Mouse (Mus musculus): ENCODE data around the gene Chdh. TPM values are rescaled to one million over a fixed set of nuclear protein-coding genes. Genes with fewer than 3 reads are reported as not detected.

Chdh gene
- polyA plus RNA-seq, 1 experiment from 2014 or later: 0.64 TPM

DNA sequence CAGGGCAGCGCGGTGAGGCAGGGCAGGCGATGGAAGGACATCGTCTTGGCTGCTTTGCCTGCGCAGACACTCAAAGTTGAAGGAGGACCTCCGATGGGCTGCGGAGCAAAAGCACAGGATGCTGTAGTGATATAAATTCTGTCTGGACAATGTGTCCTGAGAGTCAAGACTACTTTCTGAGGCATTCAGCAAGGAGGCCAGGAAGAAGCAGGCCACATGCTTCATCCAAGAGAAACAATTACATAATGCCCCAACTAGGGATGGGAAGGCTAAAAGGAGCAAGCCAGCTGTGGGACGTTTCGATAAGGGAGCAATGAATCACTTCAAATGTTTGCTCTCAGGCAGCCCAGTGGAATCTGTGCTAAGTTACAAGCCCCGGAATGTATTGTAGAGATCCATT is 36.4 kb downstream of the Chdh start:
- H3K27me3 ChIP-seq (ENCODE audit: control insufficient read depth, insufficient read depth, low read length): no peaks in the 10 kb centered on the region
- WGBS: 90% methylated on average over 10 of the region's 10 CpGs

DNA sequence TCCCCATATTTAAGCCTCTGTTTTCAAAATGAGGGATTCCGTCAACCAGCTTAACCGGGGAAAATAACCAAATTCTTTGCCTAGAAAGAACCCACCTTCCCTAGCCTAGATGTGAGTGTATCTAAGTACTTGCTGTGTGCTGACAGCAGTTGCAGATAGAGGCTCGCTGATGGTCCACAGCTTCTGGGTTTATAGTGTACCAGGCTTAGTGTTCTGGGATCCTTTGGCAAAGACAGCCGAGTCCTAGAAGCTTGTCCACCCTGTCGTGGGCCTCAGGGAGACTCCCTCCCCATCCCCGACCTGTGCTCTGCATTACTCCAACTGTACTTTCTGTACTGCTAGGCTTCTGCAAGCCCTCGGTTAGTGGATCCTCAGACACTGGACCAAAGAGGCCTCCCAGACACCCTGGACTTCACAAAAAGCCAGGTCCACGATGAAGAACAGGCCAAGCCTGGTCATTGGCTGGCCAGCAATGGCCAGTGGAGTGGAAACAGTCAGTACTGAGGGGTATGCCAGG is 36.9 kb downstream of the Chdh start:
- Histone ChIP-seq H3K4me3 (replicated peaks; ENCODE audit: low read length) (no peak overlapping the region), H3K36me3 (replicated peaks; ENCODE audit: control insufficient read depth, insufficient read depth) (peaks cover 15% of the 10 kb centered on the region), H3K4me1 (replicated peaks; ENCODE audit: control insufficient read depth, insufficient read depth, low read length) (no peaks in the 10 kb centered on the region), H3K27me3 (ENCODE audit: control insufficient read depth, insufficient read depth, low read length) (no peaks in the 10 kb centered on the region), H3K9me3 (ENCODE audit: control insufficient read depth, low read length) (no peaks in the 10 kb centered on the region), H3K9ac (no peak overlapping the region), H3K4me2 (replicated peaks) (no peak overlapping the region), H3K27ac (no peak overlapping the region)
- DNase-seq (ENCODE audit: low spot score) (no peak), ATAC-seq (ENCODE audit: low FRiP score) (no peak)
- 88% methylated on average over 8 of the region's 8 CpGs for WGBS

More for the DNA sequence above, 36.4 kb downstream of the Chdh start:
- Histone ChIP-seq H3K9ac (no peak overlapping the region), H3K4me3 (replicated peaks; ENCODE audit: low read length) (no peak overlapping the region), H3K27ac (no peak overlapping the region), H3K9me3 (ENCODE audit: control insufficient read depth, low read length) (no peaks in the 10 kb centered on the region), H3K4me1 (replicated peaks; ENCODE audit: control insufficient read depth, insufficient read depth, low read length) (no peaks in the 10 kb centered on the region), H3K36me3 (replicated peaks; ENCODE audit: control insufficient read depth, insufficient read depth) (peaks cover 20% of the 10 kb centered on the region), H3K4me2 (replicated peaks) (no peak overlapping the region)
- ATAC-seq (ENCODE audit: low FRiP score) (no peak), DNase-seq (ENCODE audit: low spot score) (no peak)

DNA sequence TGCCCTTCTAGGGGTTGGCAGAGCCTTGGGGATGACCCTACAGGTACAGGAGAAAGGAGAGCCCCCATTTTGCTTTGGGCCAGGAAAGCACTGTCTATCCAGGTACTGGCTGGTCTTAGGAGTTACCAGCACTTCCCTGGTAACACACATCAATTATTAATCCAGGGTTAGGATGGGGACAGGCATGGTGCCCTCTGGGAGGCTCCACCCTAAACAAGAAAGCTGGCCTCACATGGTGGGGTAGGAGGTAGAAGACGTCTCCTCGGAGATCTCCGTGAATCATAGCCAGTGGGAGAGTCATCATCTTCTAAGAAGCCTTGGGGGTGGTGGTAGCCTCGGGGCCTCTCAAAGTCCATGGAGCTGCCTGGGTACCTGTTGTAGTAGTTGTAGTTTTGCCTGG is 38.2 kb downstream of the Chdh start:
- no peak for DNase-seq (ENCODE audit: low spot score)
- no peak overlapping the region for H3K4me3 ChIP-seq (replicated peaks; ENCODE audit: low read length)
- no peak for ATAC-seq (ENCODE audit: low FRiP score)
- H3K9me3 ChIP-seq (ENCODE audit: control insufficient read depth, low read length): no peaks in the 10 kb centered on the region
- H3K36me3 ChIP-seq (replicated peaks; ENCODE audit: control insufficient read depth, insufficient read depth): peaks cover 9% of the 10 kb centered on the region
- no peaks in the 10 kb centered on the region for H3K4me1 ChIP-seq (replicated peaks; ENCODE audit: control insufficient read depth, insufficient read depth, low read length)
- no peak overlapping the region for H3K27ac ChIP-seq
- no peak overlapping the region for H3K4me2 ChIP-seq (replicated peaks)
- H3K27me3 ChIP-seq (ENCODE audit: control insufficient read depth, insufficient read depth, low read length): no peaks in the 10 kb centered on the region
- 92% methylated on average over 4 of the region's 4 CpGs for WGBS
- no peak overlapping the region for H3K9ac ChIP-seq

DNA sequence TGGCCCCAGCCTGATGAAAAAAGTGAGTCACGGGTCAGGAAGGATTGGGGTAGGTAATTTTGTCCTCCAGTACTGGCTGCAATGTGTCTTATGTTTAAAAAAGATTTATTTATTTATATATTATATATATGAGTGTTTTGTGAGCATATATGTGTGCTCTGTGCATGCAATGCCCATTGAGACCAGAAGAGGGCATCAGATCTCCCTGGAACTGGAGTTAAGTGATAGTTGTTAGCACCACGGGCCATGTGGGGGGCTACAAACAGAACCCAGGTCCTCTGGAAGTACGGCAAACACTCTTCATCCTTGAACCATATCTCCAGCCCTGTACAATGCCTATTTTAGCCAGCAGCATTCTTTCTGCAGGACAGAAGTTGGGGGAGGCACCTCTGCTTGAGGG is 39.2 kb downstream of the Chdh start:
- Histone ChIP-seq H3K9ac (no peak overlapping the region), H3K27me3 (ENCODE audit: control insufficient read depth, insufficient read depth, low read length) (no peaks in the 10 kb centered on the region), H3K4me2 (replicated peaks) (no peak overlapping the region), H3K27ac (no peak overlapping the region), H3K4me3 (replicated peaks; ENCODE audit: low read length) (no peak overlapping the region), H3K9me3 (ENCODE audit: control insufficient read depth, low read length) (no peaks in the 10 kb centered on the region), H3K36me3 (replicated peaks; ENCODE audit: control insufficient read depth, insufficient read depth) (no peaks in the 10 kb centered on the region), H3K4me1 (replicated peaks; ENCODE audit: control insufficient read depth, insufficient read depth, low read length) (no peaks in the 10 kb centered on the region)
- WGBS: 82% methylated on average over 3 of the region's 3 CpGs
- DNase-seq (ENCODE audit: low spot score): no peak
- ATAC-seq (ENCODE audit: low FRiP score): no peak

DNA sequence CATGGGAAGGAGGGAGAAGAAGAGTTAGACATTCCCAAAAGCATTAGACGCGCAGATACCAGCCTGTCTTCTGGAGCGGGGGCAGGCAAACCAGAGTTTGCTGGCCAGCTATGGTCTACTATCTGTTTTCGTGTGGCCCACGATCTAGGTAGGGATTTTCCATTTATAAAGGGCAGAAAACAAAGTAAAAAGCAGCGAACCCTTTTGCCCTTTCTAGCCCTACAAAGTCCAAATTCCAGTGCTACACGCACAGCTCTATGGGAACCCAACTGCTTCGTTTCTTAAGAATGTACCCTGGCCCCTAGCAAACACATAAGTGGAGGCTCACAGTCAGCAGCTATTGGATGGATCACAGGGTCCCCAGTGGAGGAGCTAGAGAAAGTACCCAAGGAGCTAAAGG is 41.5 kb downstream of the Chdh start:
- Histone ChIP-seq H3K4me1 (replicated peaks; ENCODE audit: control insufficient read depth, insufficient read depth, low read length) (no peaks in the 10 kb centered on the region), H3K4me2 (replicated peaks) (no peak overlapping the region), H3K9ac (no peak overlapping the region), H3K36me3 (replicated peaks; ENCODE audit: control insufficient read depth, insufficient read depth) (no peaks in the 10 kb centered on the region), H3K27me3 (ENCODE audit: control insufficient read depth, insufficient read depth, low read length) (no peaks in the 10 kb centered on the region), H3K9me3 (ENCODE audit: control insufficient read depth, low read length) (no peaks in the 10 kb centered on the region), H3K27ac (no peak overlapping the region), H3K4me3 (replicated peaks; ENCODE audit: low read length) (no peak overlapping the region)
- 88% methylated on average over 8 of the region's 8 CpGs for WGBS
- ATAC-seq (ENCODE audit: low FRiP score) (no peak), DNase-seq (ENCODE audit: low spot score) (no peak)

DNA sequence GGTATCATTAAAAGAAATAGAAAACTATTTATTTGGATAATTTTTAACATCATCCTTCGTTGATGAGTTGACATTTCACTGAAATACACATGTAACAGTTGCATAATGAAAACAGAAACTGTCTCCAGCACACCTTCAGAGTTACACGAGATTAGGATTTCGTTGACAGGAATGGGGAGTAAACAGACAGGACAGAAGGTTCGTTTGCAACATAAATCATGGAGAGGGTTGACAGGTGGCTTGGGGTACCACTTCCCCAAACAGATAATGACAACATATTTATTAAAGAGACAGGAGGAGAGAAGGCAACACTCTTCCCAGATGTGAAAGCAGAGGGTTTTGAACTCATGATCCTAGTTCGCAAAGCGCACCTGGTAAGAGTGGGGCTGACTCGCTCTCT is 46.1 kb downstream of the Chdh start:
- WGBS: 78% methylated on average over 7 of the region's 7 CpGs
- no peaks in the 10 kb centered on the region for H3K9me3 ChIP-seq (ENCODE audit: control insufficient read depth, low read length)
- H3K4me3 ChIP-seq (replicated peaks; ENCODE audit: low read length): no peak overlapping the region
- no peaks in the 10 kb centered on the region for H3K27me3 ChIP-seq (ENCODE audit: control insufficient read depth, insufficient read depth, low read length)
- H3K9ac ChIP-seq: no peak overlapping the region
- no peak overlapping the region for H3K27ac ChIP-seq
- no peak for ATAC-seq (ENCODE audit: low FRiP score)
- no peak for DNase-seq (ENCODE audit: low spot score)
- H3K36me3 ChIP-seq (replicated peaks; ENCODE audit: control insufficient read depth, insufficient read depth): no peaks in the 10 kb centered on the region
- no peak overlapping the region for H3K4me2 ChIP-seq (replicated peaks)
- H3K4me1 ChIP-seq (replicated peaks; ENCODE audit: control insufficient read depth, insufficient read depth, low read length): peaks cover 11% of the 10 kb centered on the region; the same call in 1 of the 2 replicates

DNA sequence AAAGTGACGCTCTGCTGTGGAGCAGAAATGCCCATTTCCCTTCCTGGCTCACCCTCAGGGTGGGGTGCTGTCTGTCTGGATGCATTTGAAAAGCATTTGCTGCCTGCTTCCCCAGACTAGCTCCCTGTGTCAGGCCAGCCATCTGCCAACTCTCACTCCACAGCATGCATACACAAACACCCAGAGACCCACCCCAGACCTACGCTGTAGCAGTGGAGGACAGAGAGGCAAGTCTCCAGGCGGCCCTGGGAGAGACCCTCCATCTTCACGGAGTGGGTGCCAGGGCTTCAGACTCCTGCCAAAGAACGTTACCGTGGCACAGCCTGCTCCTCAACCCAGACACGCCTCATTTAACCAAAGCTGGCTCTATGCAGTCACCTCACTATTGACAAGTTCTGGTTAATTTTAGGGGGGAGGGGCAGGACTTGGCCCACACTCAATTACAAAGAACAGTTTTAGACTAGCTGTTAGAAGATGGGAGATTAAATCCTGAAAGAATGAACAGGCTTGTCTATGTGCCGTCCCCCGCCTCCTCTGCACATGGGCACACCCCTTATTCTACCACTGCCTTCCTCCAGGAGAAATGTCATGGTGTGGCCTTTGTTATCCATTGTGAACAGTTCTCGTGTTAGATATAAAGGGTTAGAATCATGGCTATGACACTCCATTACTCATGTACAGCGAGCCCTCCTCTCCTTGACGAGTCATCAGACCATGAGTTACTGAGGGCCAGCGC is 47.4 kb downstream of the Chdh start:
- Histone ChIP-seq H3K9ac (no peak overlapping the region), H3K27me3 (ENCODE audit: control insufficient read depth, insufficient read depth, low read length) (no peaks in the 10 kb centered on the region), H3K4me3 (replicated peaks; ENCODE audit: low read length) (no peak overlapping the region), H3K36me3 (replicated peaks; ENCODE audit: control insufficient read depth, insufficient read depth) (no peaks in the 10 kb centered on the region), H3K4me2 (replicated peaks) (no peak overlapping the region), H3K9me3 (ENCODE audit: control insufficient read depth, low read length) (no peaks in the 10 kb centered on the region), H3K27ac (peak overlapping the region; percentile 69), H3K4me1 (replicated peaks; ENCODE audit: control insufficient read depth, insufficient read depth, low read length) (peaks cover 11% of the 10 kb centered on the region; the same call in 1 of the 2 replicates)
- DNase-seq (ENCODE audit: low spot score): peak; percentile 71
- ATAC-seq (ENCODE audit: low FRiP score): peak; percentile 91
- whole genome bisulfite sequencing: 37% methylated on average over 13 of the region's 13 CpGs

DNA sequence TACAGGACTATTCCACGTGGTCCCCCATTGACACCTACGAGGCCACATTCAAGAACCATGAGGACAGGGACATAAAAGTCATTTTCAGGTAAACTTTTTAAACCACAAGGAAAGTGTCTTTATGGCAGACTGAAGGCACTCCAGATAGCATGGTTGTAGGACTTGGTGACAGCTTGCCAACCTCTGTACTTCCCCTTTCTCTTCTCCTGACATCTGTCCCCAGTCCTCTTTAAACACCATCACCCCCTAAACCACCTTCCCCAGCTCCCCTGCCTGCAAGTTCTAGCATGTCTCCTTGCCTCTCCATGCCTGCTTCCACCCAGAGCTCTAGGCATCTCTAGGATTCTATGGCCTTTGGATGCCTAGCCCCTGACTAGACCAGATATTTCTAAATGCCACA is 56.0 kb downstream of the Chdh start:
- no peak overlapping the region for H3K4me3 ChIP-seq (replicated peaks; ENCODE audit: low read length)
- no peaks in the 10 kb centered on the region for H3K27me3 ChIP-seq (ENCODE audit: control insufficient read depth, insufficient read depth, low read length)
- ATAC-seq (ENCODE audit: low FRiP score): no peak
- no peaks in the 10 kb centered on the region for H3K9me3 ChIP-seq (ENCODE audit: control insufficient read depth, low read length)
- H3K36me3 ChIP-seq (replicated peaks; ENCODE audit: control insufficient read depth, insufficient read depth): no peaks in the 10 kb centered on the region; the same call in 1 of the 2 replicates
- DNase-seq (ENCODE audit: low spot score): no peak
- no peak overlapping the region for H3K4me2 ChIP-seq (replicated peaks)
- no peak overlapping the region for H3K9ac ChIP-seq
- no peak overlapping the region for H3K27ac ChIP-seq
- 82% methylated on average over 2 of the region's 2 CpGs for WGBS
- H3K4me1 ChIP-seq (replicated peaks; ENCODE audit: control insufficient read depth, insufficient read depth, low read length): no peaks in the 10 kb centered on the region

DNA sequence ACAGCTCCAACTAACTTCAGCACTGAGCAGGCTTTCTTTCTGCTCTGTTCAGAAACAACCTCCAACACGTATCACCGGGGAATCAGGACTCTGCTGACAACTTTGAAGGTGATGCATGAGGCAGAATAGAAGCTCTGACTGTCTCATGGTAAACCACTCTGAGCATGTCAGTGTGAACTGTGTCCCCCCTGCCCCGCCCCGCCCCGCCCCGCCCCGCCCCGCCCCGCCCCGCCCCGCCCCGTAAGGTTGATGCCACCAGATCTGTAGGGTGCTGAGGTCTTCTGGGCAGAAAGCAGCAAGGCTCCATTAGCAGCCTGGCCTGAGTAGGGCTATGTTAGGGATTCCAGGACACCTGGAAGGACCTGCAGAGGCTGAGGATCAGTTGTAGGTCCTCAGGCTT is 57.9 kb downstream of the Chdh start:
- DNase-seq (ENCODE audit: low spot score): no peak

More for the DNA sequence above, 57.9 kb downstream of the Chdh start:
- no peaks in the 10 kb centered on the region for H3K27me3 ChIP-seq (ENCODE audit: control insufficient read depth, insufficient read depth, low read length)
- no peaks in the 10 kb centered on the region for H3K4me1 ChIP-seq (replicated peaks; ENCODE audit: control insufficient read depth, insufficient read depth, low read length)
- H3K4me3 ChIP-seq (replicated peaks; ENCODE audit: low read length): no peak overlapping the region
- no peak for ATAC-seq (ENCODE audit: low FRiP score)
- H3K9me3 ChIP-seq (ENCODE audit: control insufficient read depth, low read length): no peaks in the 10 kb centered on the region
- peaks cover 12% of the 10 kb centered on the region; the same call in 1 of the 2 replicates for H3K36me3 ChIP-seq (replicated peaks; ENCODE audit: control insufficient read depth, insufficient read depth)
- no peak overlapping the region for H3K4me2 ChIP-seq (replicated peaks)
- H3K27ac ChIP-seq: no peak overlapping the region
- 84% methylated on average over 12 of the region's 12 CpGs for WGBS
- H3K9ac ChIP-seq: no peak overlapping the region

All from hindbrain, embryonic 14.5 days (tissue).